34 mouse cellular contexts compared by ENCODE assay signal in genomic region chr15:34025396-34025795, GRCm38 (mm10).
"Had no signal": no experiment of that assay in that cellular context is flagged by ENCODE, and none has a peak within 500 bp of the region (broad histone marks: within the 10 kb centered on the region; RNA-seq: fewer than 3 reads in every experiment).

No protein-coding gene starts in this region.

- H3K9ac ChIP-seq: heart, embryonic 12.5 days; heart, embryonic 13.5 days; heart, embryonic 15.5 days; hindbrain, embryonic 12.5 days; hindbrain, embryonic 13.5 days; hindbrain, embryonic 14.5 days; hindbrain, embryonic 15.5 days; intestine, embryonic 15.5 days; kidney, embryonic 15.5 days had no signal

- H3K4me2 ChIP-seq: heart, embryonic 11.5 days; heart, embryonic 12.5 days; heart, embryonic 13.5 days; heart, embryonic 15.5 days; hindbrain, embryonic 12.5 days; hindbrain, embryonic 13.5 days; hindbrain, embryonic 14.5 days; hindbrain, embryonic 15.5 days; intestine, embryonic 15.5 days; kidney, embryonic 15.5 days had no signal

- H3K27ac ChIP-seq: heart, embryonic 10.5 days; heart, embryonic 13.5 days; heart, embryonic 15.5 days; hindbrain, embryonic 10.5 days; hindbrain, embryonic 12.5 days; hindbrain, embryonic 13.5 days; hindbrain, embryonic 14.5 days; hindbrain, embryonic 15.5 days; hindbrain, postnatal 0 days; intestine, embryonic 15.5 days; kidney, embryonic 15.5 days; kidney, postnatal 0 days; layer of hippocampus, adult 2 months had no signal

- DNase-seq: heart, postnatal 10 days; heart, postnatal 36 days; heart, postnatal 4 days; kidney, adult 11 months; kidney, adult 18-20 months; kidney, adult 2 months; kidney, adult 8-10 months; kidney, adult 9 months; kidney, postnatal 10 days; kidney, postnatal 14 days; kidney, postnatal 25 days; kidney, postnatal 36 days; kidney, postnatal 4 days; layer of hippocampus, adult 9-11 months; layer of hippocampus, postnatal 36 days had no signal

- H3K27me3 ChIP-seq: heart, embryonic 12.5 days; heart, embryonic 13.5 days; heart, embryonic 15.5 days; hindbrain, embryonic 12.5 days; hindbrain, embryonic 13.5 days; hindbrain, embryonic 15.5 days; intestine, embryonic 15.5 days; kidney, embryonic 15.5 days had no signal

- H3K36me3 ChIP-seq: heart, embryonic 10.5 days; heart, embryonic 12.5 days; heart, embryonic 13.5 days; heart, embryonic 15.5 days; hindbrain, embryonic 10.5 days; hindbrain, embryonic 12.5 days; hindbrain, embryonic 13.5 days; hindbrain, embryonic 15.5 days; intestine, embryonic 15.5 days; kidney, embryonic 15.5 days had no signal

- H3K4me3 ChIP-seq: heart, embryonic 10.5 days; heart, embryonic 12.5 days; heart, embryonic 13.5 days; heart, embryonic 15.5 days; hindbrain, embryonic 10.5 days; hindbrain, embryonic 12.5 days; hindbrain, embryonic 13.5 days; hindbrain, embryonic 15.5 days; intestine, embryonic 15.5 days; kidney, embryonic 15.5 days; layer of hippocampus, adult 2 months had no signal

- H3K9me3 ChIP-seq: heart, embryonic 10.5 days; heart, embryonic 12.5 days; heart, embryonic 13.5 days; heart, embryonic 15.5 days; hindbrain, embryonic 10.5 days; hindbrain, embryonic 12.5 days; hindbrain, embryonic 13.5 days; hindbrain, embryonic 15.5 days; intestine, embryonic 15.5 days; kidney, embryonic 15.5 days had no signal

- ATAC-seq: hindbrain, embryonic 16.5 days; hindbrain, postnatal 0 days; inflammation-experienced regulatory T-cells, adult 6 months; intestine, embryonic 15.5 days; intestine, embryonic 16.5 days; intestine, postnatal 0 days had no signal

- H3K4me1 ChIP-seq: heart, embryonic 10.5 days; heart, embryonic 12.5 days; heart, embryonic 13.5 days; heart, embryonic 15.5 days; hindbrain, embryonic 10.5 days; hindbrain, embryonic 12.5 days; hindbrain, embryonic 13.5 days; hindbrain, embryonic 15.5 days; intestine, embryonic 15.5 days had no signal
